Mouse (Mus musculus): Measurements from ENCODE around the gene Sesn2.
A peak's percentile ranks its signal among the peaks of the same experiment; 100 is the strongest.

The Sesn2 gene

GRCm38 (mm10) chr4:132515369-132516155 lies 5.3 kb upstream of the Sesn2 start:
- peak; percentile 91 for ATAC-seq (ENCODE audit: insufficient number of reproducible peaks, low FRiP score, low TSS enrichment)

DNA sequence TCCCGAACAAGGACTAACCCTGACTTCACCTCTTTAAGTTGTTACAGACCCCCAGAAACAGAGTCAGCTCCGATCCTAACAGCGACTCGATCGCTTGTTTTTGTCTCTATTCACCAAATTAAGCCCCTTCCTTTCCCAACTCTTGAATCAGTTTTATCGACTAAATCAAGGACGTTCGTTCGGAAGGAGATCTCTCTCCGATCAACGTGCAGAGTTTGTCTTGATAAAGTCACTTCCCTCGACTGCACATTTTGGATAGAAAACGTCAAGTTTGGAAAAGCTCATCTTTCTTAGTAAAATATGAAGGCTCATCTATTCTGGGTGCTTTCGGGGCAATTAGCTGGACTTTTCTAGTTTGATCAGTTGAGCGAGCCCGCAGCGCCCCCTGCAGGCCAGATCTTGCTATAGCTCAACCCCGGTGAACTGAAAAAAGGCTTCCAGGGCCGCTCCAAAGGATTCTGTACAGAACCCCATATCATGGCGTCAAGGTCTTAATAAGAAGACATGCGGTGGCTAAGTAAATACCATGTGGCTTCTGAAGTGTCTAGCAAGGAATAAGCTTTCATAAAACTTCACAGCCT lies 4.3 kb upstream of the Sesn2 start:
- ATAC-seq (ENCODE audit: insufficient number of reproducible peaks, low FRiP score, low TSS enrichment): peak; percentile 40; the same call in 1 of the 2 replicates

DNA sequence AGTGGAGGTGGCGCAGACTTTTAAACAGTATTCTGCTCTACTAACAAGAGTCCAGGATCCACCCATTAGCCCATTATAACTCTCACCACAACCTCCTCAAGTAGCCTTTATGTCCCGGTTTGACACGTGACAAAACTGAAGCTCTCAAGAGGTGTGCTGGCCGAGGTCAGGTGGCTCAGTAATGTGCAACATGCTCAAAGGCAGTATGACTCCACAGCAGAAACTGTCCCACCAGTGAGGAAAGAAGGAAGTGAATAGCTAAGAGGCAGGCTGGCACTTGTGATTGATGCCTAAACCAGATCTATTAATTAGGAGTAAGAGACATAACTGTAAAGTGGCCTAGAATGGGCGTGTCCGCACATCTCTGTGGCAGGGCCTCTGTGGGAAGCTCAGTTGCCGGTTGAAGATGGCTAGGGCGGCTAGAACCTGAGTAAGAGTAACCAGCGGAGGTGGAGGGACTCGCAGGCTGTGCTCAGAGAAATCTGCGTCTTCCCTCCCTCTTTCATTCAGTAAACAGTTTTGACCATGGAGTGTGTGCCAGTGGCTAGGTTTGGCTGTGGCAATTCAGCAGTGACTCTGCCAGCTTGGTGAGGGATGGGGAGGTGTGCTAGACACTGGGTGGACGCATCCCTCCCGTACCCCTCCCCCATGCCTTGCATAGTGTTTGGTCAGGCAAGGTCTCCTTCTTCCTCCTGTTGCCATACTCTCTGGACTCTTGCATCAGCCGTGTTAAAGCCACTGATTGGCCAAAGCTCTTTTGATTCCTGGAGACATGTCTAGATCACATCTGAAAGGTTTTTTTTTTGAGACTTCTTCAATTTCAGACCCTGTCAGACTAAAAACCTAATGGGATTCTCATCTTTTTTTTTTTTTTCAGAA lies 3.3 kb upstream of the Sesn2 start:
- ATAC-seq (ENCODE audit: insufficient number of reproducible peaks, low FRiP score, low TSS enrichment): no peak

DNA sequence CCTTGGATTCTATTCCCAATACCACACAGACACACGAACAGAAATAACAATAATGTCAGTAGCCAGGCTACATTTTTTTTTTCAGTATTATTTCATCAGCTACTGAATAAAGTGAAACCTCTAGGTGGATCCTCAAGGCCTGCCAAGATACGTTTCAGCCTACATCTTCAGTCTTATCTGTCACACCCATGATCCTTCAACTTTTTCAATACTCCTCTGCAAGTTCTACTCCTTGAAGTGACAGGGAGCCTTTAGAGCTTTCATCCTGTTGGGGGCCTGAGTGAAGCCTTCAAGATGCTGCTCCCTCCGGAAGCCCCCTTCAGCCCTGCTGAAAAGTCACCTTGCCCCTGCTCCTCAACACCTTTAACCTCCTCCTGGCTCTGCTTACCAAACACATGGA lies 1.8 kb upstream of the Sesn2 start:
- no peak for ATAC-seq (ENCODE audit: insufficient number of reproducible peaks, low FRiP score, low TSS enrichment)

- peak; percentile 41 for ATAC-seq (ENCODE audit: insufficient number of reproducible peaks, low FRiP score, low TSS enrichment)
Measured at GRCm38 (mm10) chr4:132509621-132510296, 542 bp downstream of the Sesn2 start.

DNA sequence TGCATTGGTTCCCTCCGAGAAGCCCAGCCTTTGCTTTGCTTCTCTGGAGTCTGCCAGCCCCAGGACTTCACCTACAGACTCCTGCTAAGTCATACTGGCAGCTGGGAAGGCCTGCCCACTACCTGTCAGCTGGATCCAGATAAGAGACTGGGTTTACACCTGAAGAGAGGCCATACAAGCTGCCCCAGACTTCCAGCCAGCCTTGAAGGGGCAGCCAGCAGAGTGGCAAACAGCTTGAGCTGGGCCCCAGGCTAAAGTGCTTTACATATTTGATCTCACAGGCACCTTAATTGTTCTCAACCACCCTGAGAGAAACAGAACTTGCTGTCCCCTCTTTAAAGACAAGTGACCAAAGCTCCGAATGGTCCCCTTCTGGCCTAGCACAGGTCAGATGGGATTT lies 3.1 kb downstream of the Sesn2 start:
- ATAC-seq (ENCODE audit: insufficient number of reproducible peaks, low FRiP score, low TSS enrichment): no peak

GRCm38 (mm10) chr4:132506250-132506649 lies 4.1 kb downstream of the Sesn2 start:
- ATAC-seq (ENCODE audit: insufficient number of reproducible peaks, low FRiP score, low TSS enrichment): no peak

DNA sequence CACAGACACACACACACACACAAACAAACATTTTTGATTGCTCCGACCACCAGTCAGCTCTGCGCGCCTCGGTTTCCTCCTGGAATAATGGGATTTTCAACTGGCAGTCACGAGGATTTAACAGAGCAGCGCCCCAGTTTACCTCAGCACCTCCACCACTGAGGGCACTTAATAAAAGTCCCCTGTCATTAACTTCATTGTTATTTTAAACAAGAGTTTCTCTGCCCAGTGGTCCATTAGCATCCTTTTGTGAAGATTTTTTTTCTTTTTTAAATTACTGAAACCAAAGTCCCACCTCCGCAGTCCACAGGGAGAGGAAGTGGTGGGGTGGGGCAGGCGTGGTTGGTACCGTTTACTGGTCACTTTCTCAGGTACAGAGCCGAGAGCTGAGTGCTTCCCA lies 4.5 kb downstream of the Sesn2 start:
- no peak for ATAC-seq (ENCODE audit: insufficient number of reproducible peaks, low FRiP score, low TSS enrichment)

- ATAC-seq (ENCODE audit: insufficient number of reproducible peaks, low FRiP score, low TSS enrichment): no peak
Measured at GRCm38 (mm10) chr4:132505034-132505738, 5.1 kb downstream of the Sesn2 start.

DNA sequence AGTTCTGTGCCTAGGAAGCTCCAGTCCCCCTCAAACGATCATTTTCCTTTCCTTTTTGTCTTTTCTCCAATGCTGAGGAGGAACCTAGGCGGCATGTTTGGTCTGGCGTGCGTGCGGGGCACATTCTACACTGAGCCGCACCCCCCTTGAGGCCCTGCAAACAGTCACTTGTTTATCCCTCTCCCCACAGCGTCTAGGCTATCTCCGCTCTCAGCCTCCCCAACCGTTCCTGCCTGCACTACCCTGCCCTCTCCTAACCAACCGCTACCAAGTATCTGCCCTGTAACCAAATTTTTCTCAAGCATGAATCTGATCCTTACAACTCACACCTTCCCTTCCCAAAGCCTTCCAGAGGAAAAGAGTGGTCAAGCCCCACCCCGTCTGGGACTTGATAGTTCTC lies 7.0 kb downstream of the Sesn2 start:
- no peak for ATAC-seq (ENCODE audit: insufficient number of reproducible peaks, low FRiP score, low TSS enrichment)

DNA sequence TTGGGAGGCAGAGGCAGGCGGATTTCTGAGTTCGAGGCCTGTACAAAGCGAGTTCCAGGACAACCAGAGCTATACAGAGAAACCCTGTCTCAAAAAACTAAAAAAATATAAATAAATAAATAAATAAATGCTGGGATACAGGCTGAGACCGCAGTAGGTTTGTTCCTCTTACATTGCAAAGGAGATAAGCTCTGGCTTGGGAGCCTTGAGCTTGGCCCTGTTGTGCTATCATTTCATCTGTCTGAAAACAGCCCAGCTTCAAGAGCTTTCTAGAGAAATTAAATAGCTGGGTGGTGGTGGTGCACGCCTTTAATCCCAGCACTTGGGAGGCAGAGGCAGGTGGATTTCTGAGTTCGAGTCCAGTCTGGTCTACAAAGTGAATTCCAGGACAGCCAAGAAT lies 8.7 kb downstream of the Sesn2 start:
- no peak for ATAC-seq (ENCODE audit: insufficient number of reproducible peaks, low FRiP score, low TSS enrichment)

- no peak for ATAC-seq (ENCODE audit: insufficient number of reproducible peaks, low FRiP score, low TSS enrichment)
Measured at GRCm38 (mm10) chr4:132494271-132494918, 15.9 kb downstream of the Sesn2 start.

GRCm38 (mm10) chr4:132492178-132493060 lies 17.9 kb downstream of the Sesn2 start:
- no peak for ATAC-seq (ENCODE audit: insufficient number of reproducible peaks, low FRiP score, low TSS enrichment)

GRCm38 (mm10) chr4:132491748-132492147 lies 18.6 kb downstream of the Sesn2 start:
- no peak for ATAC-seq (ENCODE audit: insufficient number of reproducible peaks, low FRiP score, low TSS enrichment)

DNA sequence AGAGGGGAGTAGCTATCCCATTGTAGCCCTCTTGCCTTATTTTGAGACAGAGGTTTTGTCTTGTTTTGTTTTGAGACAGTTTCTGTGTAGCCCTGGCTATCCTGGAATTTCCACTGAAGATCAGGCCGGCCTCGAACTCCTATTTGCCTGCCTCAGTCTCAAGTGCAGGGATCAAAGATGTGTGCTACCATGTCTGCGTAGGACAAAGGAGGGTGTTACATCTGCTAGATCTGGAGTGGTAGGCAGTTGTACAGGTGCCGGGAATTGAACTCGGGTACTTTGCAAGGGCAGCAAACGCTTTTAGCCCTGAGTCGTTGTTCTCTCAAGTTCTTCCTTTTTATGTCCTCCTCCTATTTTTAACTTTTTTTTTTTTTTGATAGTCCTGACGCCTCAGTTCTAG lies 19.2 kb downstream of the Sesn2 start:
- ATAC-seq (ENCODE audit: insufficient number of reproducible peaks, low FRiP score, low TSS enrichment): no peak

DNA sequence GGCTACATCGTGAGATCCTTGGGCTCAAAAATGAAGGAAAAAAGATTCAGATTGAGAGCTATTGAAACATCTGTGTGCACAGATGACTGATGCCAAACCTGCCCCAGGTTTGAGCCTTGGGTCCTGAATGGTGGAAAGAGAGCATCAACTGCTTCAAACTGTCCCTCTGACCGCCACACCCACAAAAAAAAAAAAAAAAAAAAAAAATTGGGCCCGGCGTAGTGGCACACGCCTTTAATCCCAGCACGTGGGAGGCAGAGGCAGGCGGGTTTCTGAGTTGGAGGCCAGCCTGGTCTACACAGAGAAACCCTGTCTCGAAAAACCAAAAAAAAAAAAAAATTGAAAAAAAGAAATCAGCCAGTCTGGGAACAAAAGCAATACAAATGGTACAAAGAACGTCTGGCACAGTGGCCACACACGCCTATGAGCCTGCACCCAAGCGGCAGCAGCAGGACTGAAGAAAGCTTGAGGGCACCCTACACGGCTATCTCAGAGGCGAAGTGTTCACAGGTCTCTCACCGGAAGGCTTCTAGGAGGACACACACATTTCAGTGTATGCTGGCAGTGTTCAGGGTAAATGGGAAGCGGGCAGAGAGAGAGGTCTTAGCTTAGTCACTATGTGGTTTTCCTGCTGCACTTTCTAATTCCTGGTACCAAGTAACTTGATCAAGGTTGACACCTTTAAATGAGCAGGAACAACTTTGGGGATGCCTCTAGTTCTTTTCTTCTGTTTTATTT lies 19.9 kb downstream of the Sesn2 start:
- no peak for ATAC-seq (ENCODE audit: insufficient number of reproducible peaks, low FRiP score, low TSS enrichment)

GRCm38 (mm10) chr4:132488976-132489375 lies 21.3 kb downstream of the Sesn2 start:
- no peak for ATAC-seq (ENCODE audit: insufficient number of reproducible peaks, low FRiP score, low TSS enrichment)

DNA sequence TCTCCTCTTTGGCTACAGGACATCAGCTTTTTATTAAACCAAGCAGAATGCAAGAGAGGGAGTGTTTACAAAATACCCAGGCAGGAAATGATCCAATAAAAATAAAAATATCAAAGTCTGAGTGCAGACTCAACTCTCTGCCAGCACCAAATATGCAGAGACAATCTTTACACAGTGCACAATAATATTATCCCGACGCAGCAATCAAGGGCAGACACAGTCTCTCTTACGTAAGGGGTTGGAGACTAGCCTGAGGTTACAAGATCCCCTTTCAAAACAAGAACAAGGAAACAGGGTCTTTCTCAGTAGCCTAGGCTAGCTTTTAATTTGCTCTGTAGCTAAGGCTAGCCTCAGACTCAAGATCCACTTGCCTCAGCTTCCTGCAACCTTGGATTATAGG lies 21.8 kb downstream of the Sesn2 start:
- no peak for ATAC-seq (ENCODE audit: insufficient number of reproducible peaks, low FRiP score, low TSS enrichment)
